Mouse (Mus musculus): ENCODE measurements around the gene Zswim5. TPM values are rescaled to one million over a fixed set of nuclear protein-coding genes. Genes with fewer than 3 reads are reported as not detected.

Gene Zswim5
- polyA plus RNA-seq, 1 experiment from 2014 or later: 3.3 TPM

Other genes starting within 250 kb of the Zswim5 start
- 324 and 364 TPM in 2 replicates for gene Nasp, start 249.4 kb upstream of the Zswim5 start, polyA plus RNA-seq (2014; fragmentation: Nextera tagmentation; extraction: Ambion mirVana)
- gene Akr1a1, start 225.7 kb upstream of the Zswim5 start, polyA plus RNA-seq (2014; fragmentation: Nextera tagmentation; extraction: Ambion mirVana): 727 and 756 TPM in 2 replicates
- gene Prdx1, start 191.8 kb upstream of the Zswim5 start, polyA plus RNA-seq (2014; fragmentation: Nextera tagmentation; extraction: Ambion mirVana): 1,282 and 1,318 TPM in 2 replicates
- gene Mmachc, start 169.0 kb upstream of the Zswim5 start, polyA plus RNA-seq (2014; fragmentation: Nextera tagmentation; extraction: Ambion mirVana): 20.0 and 24.6 TPM in 2 replicates
- gene Ccdc163, start 168.9 kb upstream of the Zswim5 start, polyA plus RNA-seq (2014; fragmentation: Nextera tagmentation; extraction: Ambion mirVana): 24.9 and 33.3 TPM in 2 replicates
- 10.5 and 12.9 TPM in 2 replicates for gene Tesk2, start 156.4 kb upstream of the Zswim5 start, polyA plus RNA-seq (2014; fragmentation: Nextera tagmentation; extraction: Ambion mirVana)
- gene Toe1, start 69.7 kb upstream of the Zswim5 start, polyA plus RNA-seq (2014; fragmentation: Nextera tagmentation; extraction: Ambion mirVana): 36.1 and 39.0 TPM in 2 replicates
- 13.9 and 17.7 TPM in 2 replicates for gene Mutyh, start 69.7 kb upstream of the Zswim5 start, polyA plus RNA-seq (2014; fragmentation: Nextera tagmentation; extraction: Ambion mirVana)
- 1.2 and 1.7 TPM in 2 replicates for gene Hpdl, start 55.7 kb upstream of the Zswim5 start, polyA plus RNA-seq (2014; fragmentation: Nextera tagmentation; extraction: Ambion mirVana)
- 109 and 115 TPM in 2 replicates for gene Urod, start 117.0 kb downstream of the Zswim5 start, polyA plus RNA-seq (2014; fragmentation: Nextera tagmentation; extraction: Ambion mirVana)
- 6.1 and 7.3 TPM in 2 replicates for gene Hectd3, start 117.9 kb downstream of the Zswim5 start, polyA plus RNA-seq (2014; fragmentation: Nextera tagmentation; extraction: Ambion mirVana)
- 52.0 and 56.3 TPM in 2 replicates for gene Eif2b3, start 142.0 kb downstream of the Zswim5 start, polyA plus RNA-seq (2014; fragmentation: Nextera tagmentation; extraction: Ambion mirVana)
- 2.7 and 5.6 TPM in 2 replicates for gene Ptch2, start 218.7 kb downstream of the Zswim5 start, polyA plus RNA-seq (2014; fragmentation: Nextera tagmentation; extraction: Ambion mirVana)
- gene Btbd19, start 248.3 kb downstream of the Zswim5 start, polyA plus RNA-seq (2014; fragmentation: Nextera tagmentation; extraction: Ambion mirVana): 1.8 and 2.8 TPM in 2 replicates
- gene Tctex1d4, start 249.4 kb downstream of the Zswim5 start, polyA plus RNA-seq (2014; fragmentation: Nextera tagmentation; extraction: Ambion mirVana): not detected in 2 replicates

Measured in embryonic facial prominence, embryonic 11.5 days (tissue).